Mouse (Mus musculus): ENCODE measurements around the gene Mepce. TPM values are rescaled to one million over a fixed set of nuclear protein-coding genes. Genes with fewer than 3 reads are reported as not detected.
"Not testable (repeated sequence)": the region's sequence is repeated elsewhere in the genome, so short reads cannot be mapped to it uniquely, and the experiment has no call there.

Gene Mepce
- total RNA-seq (2015; ENCODE audit: low replicate concordance) (45.4 and 50.7 TPM in 2 replicates), total RNA-seq (2017; ENCODE audit: low replicate concordance) (8.9 and 22.3 TPM in 2 replicates)

DNA sequence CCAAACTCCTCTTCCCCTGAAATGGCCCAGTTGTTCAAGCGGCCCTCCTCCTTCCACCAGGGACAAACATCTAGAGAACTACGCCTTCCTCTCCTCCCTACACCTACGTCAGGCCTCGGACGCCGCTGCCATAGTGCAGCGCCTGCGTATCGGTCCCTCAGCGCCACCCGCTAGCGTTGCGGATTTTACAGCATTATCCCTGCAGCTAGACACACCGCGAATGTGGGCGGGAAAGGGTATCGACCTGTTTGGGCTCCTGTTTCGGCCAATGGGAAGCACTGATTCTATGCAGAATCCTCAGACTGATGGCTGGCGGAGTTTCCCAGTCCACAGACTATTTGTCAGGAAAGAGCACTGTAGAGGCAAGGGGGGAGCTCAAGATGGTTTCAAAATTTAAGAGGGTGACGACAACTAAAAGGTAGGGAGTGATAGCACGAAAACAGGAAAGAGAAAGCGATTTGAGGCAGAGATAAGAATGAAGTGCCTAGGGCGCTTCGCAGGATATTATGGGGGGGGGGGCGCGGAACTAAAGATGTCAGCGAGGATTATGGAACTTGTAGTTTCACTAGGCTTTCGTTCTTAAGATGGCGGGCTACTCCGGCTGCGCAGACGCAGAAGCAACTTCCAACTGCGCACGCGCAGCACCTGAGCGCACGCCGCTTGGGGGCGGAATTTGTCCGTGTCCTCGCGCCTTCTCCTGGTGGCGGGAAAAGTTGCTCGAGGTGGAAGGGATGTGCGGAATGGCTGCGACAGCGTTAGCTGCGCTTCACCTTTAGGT lies at the start of gene Mepce, which contains the start of gene Zcwpw1:
Gene Mepce, minus strand, starts transcription at position 505 of the 778 bp plus-strand sequence.
Gene Zcwpw1, plus strand, starts transcription at position 648 of the 778 bp plus-strand sequence.
- peak; percentile 64 for ATAC-seq (replicated peaks; ENCODE audit: low FRiP score, poor library complexity, severe bottlenecking)

DNA sequence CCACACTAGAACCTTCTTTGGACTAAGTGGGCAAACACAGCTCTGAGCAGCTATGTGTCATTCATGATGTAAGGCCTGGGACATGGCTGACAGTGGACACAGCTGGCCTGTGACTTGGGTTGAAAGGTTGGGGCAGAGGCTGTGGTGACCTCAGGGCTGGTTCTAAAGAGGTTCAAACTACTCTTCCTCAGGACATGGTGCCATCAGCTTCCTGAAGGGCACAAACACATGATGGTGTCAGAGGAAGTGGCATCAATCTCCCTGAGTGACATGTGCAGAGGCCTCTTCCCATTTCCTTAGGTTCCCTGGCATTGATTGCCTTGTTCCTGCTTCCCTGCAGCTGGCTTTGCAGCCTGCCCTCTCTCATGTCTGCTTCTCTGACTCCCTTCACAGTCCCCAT lies 49.7 kb upstream of the Mepce start:
- not testable (repeated sequence) for ATAC-seq (replicated peaks; ENCODE audit: low FRiP score, poor library complexity, severe bottlenecking)

DNA sequence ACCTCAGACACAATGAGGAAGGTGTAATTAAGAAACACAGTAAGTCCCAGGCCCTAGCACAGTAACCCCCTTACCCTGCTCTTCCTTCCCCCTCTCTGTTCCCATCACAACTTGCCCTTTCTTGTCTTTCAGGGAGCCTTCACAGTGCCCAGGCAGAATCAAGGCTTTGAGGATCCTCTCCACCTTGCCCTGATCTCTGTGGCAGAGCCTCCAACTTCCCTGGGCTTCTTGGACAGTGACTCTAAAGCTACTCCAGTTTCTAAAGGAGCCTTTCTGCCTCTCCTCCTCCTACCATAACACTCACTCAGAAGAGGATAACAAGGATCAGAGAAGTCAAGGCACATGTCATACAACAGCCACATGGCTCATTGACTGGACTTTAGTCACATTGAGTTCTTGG lies 49.2 kb upstream of the Mepce start:
- ATAC-seq (replicated peaks; ENCODE audit: low FRiP score, poor library complexity, severe bottlenecking): no peak

DNA sequence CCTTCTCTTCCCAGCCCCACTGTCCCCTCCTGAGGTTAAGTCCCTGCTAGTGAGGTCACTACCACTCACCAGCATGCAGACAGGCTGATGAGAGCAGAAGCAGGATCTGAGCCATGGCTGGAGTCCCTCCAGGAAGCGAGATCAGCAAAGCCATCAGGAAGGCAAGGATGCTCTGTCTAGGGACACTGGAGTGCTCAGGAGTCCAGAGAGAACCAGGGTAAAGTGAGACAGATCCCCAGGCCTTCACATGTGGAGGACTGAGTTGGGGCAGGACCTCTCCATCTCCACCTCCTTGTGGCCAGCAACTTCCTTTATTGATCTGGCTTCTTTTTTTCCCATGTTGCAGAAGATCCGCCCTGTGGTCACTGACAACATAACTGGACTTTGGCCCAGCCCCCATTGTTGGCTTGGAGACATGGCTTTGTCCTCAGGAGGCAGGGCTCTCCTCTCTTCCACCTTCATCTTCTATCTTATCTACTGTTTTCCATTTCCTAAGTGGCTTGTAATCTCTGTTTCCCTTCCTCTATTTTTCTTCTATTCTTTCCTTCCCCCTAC lies 48.6 kb upstream of the Mepce start, which contains the start of gene Pilra:
Gene Pilra, minus strand, starts transcription at position 316 of the 555 bp plus-strand sequence.
- ATAC-seq (replicated peaks; ENCODE audit: low FRiP score, poor library complexity, severe bottlenecking): not testable (repeated sequence)

DNA sequence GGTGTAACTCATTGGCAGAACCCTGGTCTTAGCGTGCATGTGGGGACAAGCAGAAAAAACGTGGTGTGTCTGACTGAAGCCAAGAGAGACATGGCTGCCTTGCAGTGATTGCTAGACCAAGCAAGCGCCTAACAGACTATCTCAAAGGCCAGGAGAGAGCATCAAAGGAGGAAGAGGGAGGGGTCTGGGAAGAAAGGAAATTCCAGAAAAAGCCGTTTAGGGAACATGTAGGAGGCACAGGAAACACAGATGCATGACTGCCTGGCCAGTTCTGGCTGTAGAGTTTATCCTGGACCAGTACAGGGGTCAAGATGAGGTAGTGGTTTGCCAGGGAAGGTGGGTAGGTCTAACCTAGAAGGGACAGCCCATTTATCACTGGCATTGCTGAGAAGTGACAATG lies 46.0 kb upstream of the Mepce start:
- no peak for ATAC-seq (replicated peaks; ENCODE audit: low FRiP score, poor library complexity, severe bottlenecking)

DNA sequence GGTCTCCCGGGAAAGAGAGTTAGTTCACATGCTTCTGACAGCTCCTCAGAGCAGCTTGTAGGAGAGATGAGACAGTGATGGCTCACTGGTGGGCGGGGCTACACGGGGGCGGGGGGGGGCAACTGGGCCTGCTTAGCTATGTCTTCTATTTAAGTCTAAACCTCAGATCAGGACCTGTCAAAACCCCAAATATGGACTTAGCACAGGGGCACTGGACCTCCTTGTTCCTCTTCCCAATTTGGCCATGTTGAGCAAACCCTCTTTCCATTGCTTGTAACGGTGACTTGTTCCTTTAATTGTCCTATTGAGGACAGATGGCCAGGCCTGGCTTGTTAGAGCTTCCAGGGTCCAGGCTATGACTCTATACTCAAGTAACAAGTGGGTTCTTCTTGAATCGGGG lies 44.1 kb upstream of the Mepce start:
- no peak for ATAC-seq (replicated peaks; ENCODE audit: low FRiP score, poor library complexity, severe bottlenecking)

DNA sequence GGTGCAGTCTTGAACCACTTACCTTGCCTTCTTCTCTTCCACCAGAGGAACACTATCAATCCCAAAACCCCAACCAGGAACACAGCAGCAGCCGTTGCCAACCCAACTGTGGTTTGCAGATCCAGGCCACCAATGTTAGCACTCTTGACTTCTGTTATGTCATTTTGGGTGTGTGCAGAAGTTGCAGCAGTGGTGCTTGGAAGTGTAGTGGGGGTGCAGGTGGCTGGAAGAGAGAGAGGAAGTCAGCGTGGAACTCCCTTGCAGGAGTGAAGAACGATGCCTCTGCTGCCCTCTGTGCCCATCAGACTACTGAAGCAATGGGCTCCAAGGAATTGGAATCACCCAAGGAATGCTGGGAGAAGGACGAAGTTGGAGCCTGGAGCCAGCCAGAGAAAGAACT lies 43.7 kb upstream of the Mepce start:
- ATAC-seq (replicated peaks; ENCODE audit: low FRiP score, poor library complexity, severe bottlenecking): no peak

DNA sequence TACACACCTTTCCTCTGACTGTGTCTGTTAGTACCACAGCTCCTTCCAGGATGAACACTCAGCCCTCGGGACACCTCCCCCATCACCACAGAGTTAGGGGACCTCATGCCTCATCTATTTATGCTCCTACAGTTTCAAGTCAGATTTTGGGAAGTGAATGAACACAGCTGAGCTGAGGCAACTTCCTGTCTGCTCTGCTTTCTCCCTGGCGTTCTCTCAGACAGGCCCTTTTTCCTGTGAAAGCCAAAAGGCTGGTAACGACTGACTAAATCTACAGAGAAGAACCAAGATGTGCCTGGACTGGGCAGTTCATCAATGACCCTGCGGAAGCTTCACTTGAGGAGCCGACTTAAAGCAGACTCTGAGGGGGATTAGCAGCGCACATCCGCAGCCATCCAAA lies 42.8 kb upstream of the Mepce start:
- ATAC-seq (replicated peaks; ENCODE audit: low FRiP score, poor library complexity, severe bottlenecking): no peak

DNA sequence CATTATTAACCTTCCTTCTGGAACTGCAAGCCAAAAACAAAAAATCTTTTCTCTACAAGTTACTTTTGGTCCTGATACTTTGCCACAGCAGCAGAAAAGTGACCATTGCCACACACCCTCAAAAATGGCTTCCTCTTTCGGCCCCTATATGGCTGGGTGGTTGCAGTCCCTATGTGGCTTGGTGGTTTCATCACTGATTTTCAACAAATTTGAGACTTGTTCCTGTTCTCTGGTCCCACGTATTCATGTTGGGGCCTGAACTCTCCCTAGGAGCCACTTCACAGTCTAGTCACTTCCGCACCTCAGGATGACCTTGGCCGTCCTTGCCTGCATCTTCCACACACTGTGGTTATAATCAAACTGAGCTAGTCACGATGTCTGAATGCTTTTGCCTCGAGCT lies 41.2 kb upstream of the Mepce start:
- ATAC-seq (replicated peaks; ENCODE audit: low FRiP score, poor library complexity, severe bottlenecking): no peak

DNA sequence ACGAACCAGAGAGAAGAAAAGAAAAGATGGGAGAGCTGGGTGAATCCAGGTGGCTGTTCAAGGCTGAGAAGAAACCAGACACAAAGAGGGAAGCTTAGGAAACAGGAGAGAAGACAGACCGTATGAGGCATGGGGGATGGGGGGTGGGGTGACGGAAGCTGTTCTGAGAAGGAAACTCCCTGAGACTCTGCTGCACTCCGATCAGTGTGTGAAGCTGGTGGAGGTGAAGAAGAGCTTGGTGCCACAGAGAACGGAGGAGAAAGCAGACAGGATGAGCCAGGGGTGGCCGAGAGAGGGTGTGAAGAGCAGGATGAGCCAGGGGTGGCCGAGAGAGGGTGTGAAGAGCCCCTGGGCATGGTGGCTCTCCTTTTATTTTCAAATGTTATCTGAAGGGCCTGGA lies 39.0 kb upstream of the Mepce start:
- ATAC-seq (replicated peaks; ENCODE audit: low FRiP score, poor library complexity, severe bottlenecking): no peak

DNA sequence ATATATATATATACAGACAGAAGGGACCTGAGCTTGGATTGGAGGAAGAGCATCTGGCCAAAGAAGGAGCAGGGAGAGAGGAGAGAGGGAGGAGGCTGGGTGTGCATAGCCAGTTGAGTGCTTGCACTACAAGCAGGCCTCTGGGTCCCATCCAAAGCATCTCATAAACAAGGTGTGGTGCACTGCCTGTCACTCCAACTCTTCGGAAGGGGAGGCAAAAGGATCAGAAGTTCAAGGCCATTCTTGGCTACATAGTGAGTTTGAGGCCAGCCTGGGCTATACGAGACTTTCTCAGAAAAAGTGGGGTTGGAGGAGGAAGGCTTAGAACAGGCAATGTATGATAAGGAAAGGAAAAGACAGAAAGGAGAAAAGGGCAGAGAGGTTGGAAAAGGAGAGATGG lies 38.5 kb upstream of the Mepce start:
- no peak for ATAC-seq (replicated peaks; ENCODE audit: low FRiP score, poor library complexity, severe bottlenecking)

DNA sequence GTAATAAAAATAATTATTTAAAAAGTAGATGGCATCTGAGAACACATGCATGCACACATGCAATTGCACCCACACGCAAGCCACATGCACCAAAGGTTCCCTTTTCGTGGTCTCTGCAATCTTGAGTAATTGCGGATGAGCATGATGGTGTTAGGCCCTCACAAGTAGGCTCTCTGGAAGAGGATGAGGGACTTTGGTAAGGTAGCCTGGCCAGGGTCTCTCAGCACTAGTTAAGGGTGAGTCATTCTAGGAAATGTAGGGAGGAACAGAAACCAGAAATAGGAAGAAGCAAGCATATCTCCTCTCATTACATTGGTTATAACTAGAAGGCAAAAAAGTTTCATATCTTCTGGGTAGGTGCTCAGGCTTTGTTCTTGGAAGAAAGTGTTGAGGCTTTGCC lies 37.6 kb upstream of the Mepce start:
- ATAC-seq (replicated peaks; ENCODE audit: low FRiP score, poor library complexity, severe bottlenecking): no peak

DNA sequence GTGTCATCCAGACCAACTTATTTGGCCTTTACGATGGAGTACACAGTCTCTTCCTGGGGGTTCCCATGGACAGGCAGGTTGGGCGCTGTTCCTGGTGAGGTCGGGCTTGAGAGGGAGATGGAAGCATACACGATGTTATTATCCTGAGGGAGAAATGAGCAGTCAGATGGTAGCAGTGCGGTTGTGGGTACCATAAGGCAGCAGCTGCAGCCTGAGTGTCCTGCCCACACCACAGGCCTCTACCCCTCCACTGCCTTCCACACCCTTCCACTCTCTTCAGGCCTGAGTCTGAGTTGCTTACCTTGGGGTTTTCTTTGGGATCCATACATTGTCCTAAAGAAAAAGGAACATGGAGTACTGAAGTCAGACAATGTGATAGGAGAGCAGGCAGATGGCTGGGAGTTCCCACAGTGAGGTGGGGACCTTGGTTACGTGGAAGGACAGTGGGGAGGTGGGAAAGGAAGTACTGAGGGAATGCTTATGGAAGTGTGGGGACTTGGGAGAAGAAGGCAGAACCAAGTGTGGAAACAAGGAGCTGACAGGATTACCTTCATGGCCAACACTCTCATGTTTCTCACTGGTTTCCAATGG lies 36.1 kb upstream of the Mepce start:
- no peak for ATAC-seq (replicated peaks; ENCODE audit: low FRiP score, poor library complexity, severe bottlenecking)

DNA sequence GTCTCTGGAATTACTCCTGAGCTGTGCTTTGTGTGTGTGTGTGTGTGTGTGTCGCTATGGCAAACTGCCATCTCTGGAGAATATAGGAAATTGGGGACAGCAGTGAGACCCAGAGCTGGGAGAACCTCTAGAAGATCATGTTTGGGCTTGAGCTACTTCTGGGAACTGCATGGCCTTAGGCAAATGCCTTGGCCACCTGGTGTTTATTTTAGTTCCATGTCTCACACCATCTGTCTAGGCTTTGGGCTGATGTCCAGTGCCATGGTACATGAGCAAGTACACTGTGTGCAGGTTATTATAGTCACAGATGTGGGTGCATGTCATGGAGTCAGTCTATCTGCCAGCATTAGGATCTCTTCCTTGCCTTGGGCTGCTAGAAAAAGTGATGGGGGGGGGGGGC lies 35.1 kb upstream of the Mepce start:
- ATAC-seq (replicated peaks; ENCODE audit: low FRiP score, poor library complexity, severe bottlenecking): no peak

DNA sequence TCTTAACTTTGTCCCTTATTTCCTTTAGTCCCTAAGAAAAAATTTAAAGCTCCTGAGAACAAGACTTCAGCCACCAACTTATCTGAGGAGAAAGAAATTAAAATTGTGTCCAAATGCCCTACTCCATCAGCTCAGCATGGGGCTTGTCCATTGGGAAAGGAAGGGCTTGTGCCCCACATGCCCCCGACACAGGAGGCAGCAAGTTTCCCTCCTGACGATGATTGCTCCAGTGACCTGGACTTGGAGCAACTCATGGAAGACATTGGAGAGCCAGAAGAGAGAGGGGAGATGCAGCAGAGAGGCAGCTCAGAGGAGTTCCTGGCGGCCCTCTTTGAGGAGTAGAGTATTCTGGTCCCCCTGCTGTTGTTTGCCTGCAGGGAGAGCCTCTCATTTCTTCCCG lies 34.7 kb upstream of the Mepce start:
- no peak for ATAC-seq (replicated peaks; ENCODE audit: low FRiP score, poor library complexity, severe bottlenecking)

DNA sequence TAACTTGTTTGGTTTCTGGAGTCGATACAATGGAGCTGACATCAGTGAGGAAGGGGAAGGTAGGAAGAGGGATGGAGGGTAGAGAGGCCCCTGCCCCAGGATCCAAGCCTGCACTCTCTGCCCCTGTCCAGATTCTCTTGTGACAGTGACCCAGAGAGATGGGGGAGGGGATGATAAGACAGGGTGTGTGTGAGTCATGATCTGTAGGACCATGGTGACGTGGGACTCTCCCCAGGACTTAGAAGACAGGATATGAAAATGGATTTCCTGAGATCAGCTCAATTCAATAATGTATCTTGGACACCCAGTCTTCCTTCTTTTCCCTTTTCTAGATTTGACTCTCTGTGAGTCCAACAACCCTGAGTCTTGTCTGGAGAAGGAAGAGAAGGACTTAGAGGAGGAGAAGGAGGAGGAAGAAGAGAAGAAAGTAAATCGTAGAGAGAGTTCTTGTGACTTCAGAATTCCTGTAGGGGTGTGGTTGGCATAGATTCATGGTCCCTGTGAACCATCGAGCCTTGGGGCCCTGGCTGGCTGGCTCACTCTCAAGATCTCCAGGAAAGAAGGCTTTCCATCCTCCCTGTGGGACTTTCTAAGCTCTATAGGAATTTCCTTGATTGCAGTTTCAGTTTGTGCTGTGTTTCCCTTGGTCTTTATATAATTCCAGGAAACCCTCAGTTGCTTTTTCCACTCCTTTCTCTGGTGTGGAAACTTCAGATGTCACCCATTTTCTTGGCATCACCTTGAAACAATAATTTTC lies 30.2 kb upstream of the Mepce start:
- ATAC-seq (replicated peaks; ENCODE audit: low FRiP score, poor library complexity, severe bottlenecking): no peak

DNA sequence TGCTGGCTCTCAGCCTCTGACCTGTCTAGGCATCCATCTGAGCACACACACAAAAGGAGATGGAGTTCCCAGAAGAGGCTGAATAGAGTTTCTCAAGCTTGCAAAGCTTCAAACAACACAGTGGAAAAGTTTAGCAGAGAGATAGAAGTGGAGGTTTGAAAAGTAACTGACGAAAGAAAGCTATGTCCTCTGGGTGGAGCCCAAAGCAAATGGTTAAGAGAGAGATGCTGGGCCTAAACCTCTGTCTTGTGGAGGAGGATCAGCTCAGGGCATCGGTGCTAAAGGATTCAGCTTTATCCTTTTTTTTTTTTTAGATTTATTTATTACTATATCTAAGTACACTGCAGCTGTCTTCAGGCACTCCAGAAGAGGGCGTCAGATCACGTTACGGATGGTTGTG lies 20.9 kb upstream of the Mepce start:
- ATAC-seq (replicated peaks; ENCODE audit: low FRiP score, poor library complexity, severe bottlenecking): no peak

DNA sequence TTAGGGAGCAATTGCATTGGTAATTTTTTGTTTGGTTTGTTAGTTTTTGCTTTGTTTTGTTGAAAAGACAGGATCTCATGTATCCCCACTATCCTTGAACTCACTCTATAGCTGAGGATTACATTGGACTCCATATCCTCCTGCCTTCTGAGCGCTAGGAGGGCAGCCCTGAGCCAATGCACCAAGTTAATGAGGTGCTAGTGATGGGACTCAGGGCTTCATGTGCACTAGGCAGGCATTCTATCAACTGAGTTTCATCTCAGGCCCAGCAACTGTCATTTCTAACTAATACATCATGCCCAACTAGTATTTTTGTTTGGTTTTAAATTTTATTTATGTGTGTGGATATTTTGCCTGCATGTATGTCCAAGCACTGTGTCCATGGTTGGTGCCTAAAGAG lies 18.7 kb upstream of the Mepce start:
- ATAC-seq (replicated peaks; ENCODE audit: low FRiP score, poor library complexity, severe bottlenecking): no peak

DNA sequence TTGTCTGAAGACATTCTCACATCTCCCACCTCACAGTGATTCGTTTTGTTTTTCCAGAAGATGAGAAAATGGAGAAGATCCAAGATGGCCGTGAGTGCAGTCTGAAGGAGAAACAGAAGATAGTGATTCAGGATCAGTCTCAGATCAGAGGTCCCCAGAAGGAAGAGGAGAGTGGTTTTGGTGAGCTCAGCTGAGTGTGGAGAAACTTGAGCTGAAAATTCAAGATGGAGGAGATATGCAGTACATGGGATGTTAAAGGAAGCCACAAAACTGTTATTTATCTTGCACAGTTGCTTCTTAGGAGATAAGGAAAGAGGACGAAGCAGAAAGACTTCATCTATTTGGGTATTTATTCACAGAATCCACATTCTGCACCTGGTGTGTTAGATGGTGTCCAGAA lies 13.5 kb upstream of the Mepce start:
- ATAC-seq (replicated peaks; ENCODE audit: low FRiP score, poor library complexity, severe bottlenecking): no peak

DNA sequence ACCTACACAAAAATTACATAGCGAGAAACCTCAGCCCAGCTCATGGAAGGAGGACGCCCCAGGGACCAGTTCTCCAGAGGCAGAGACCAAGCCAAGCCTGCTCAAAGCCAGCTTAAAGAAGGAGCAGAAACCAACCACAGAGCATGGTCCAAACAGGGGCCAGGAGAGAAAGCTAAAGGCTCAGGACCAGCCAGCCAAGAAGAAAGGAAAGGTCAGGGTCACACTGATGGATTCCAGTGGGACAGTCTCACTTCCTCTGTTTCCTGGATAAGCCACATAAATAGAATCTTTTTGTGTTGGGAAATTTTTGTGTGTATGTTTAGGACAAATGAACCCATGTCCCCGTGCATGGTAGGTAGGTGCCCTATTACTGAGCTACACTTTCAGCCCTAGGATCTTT lies 9.2 kb upstream of the Mepce start:
- ATAC-seq (replicated peaks; ENCODE audit: low FRiP score, poor library complexity, severe bottlenecking): no peak

Data from erythroid progenitor cell, adult 5-6 weeks (primary cell).